Mouse (Mus musculus) kidney, adult 2 months (tissue): ENCODE data around the gene Zfp217. TPM values are rescaled to one million over a fixed set of nuclear protein-coding genes. Genes with fewer than 3 reads are reported as not detected.
"Not testable (repeated sequence)": the region's sequence is repeated elsewhere in the genome, so short reads cannot be mapped to it uniquely, and the experiment has no call there.

Experiments
- DNase-seq: peaks from one replicate; pipeline ENCODE4 v3.0.0; 2021
- H3K27ac ChIP-seq: fragments of 200-500 bp; 2 replicates; pipeline ENCODE4 v1.5.1; 2012; ENCODE audit warnings: low read depth, low read length, control low read depth, inconsistent platforms; ENCODE audit not compliant: insufficient read depth
- H3K27me3 ChIP-seq: fragments of 200-500 bp; replicated peaks from 2 replicates; pipeline ENCODE4 v1.6.1; 2012; ENCODE audit warnings: mild to moderate bottlenecking, moderate library complexity, low read length, inconsistent platforms; ENCODE audit not compliant: control insufficient read depth, insufficient read depth
- H3K36me3 ChIP-seq: fragments of 200-500 bp; 2 replicates; pipeline ENCODE4 v1.6.1; 2012; ENCODE audit warnings: mild to moderate bottlenecking, moderate library complexity, low read length, inconsistent platforms; ENCODE audit not compliant: control insufficient read depth, insufficient read depth
- H3K4me1 ChIP-seq: fragments of 200-500 bp; 2 replicates; pipeline ENCODE4 v1.6.1; 2011; ENCODE audit warnings: low read length; ENCODE audit not compliant: control insufficient read depth, insufficient read depth
- H3K4me3 ChIP-seq: fragments of 200-500 bp; 2 replicates; pipeline ENCODE4 v1.5.1; 2011; ENCODE audit warnings: mild to moderate bottlenecking, low read depth, low read length, control low read depth; ENCODE audit not compliant: insufficient read depth
- CTCF ChIP-seq: fragments of 200-500 bp; conservative IDR thresholded peaks from 2 replicates; pipeline ENCODE4 v1.5.1; 2011; ENCODE audit warnings: low read depth, mild to moderate bottlenecking, control low read depth, low read length, moderate library complexity, mixed read lengths; ENCODE audit not compliant: insufficient read depth, insufficient read length
- POLR2A ChIP-seq: fragments of 200-500 bp; IDR thresholded peaks from one replicate; pipeline ENCODE4 v1.6.1; 2011; ENCODE audit warnings: low read depth, low read length, control low read depth
- WGBS: fragments of 180-500 bp; shearing (Covaris S2); methylation state at CpG from one replicate; pipeline ENCODE4 v1.1.7; 2018; 5-methylcytosine and 5-hydroxymethylcytosine counted together
- polyA plus RNA-seq: library from polyadenylated mRNA; depleted of rRNA; stranded (reverse); fragments of >200 nt; gene quantifications from 2 replicates; pipeline ENCODE4 v1.2.3, GENCODE M21; 2012

Gene Zfp217
- polyA plus RNA-seq, 1 experiment, result 8.2 TPM

DNA sequence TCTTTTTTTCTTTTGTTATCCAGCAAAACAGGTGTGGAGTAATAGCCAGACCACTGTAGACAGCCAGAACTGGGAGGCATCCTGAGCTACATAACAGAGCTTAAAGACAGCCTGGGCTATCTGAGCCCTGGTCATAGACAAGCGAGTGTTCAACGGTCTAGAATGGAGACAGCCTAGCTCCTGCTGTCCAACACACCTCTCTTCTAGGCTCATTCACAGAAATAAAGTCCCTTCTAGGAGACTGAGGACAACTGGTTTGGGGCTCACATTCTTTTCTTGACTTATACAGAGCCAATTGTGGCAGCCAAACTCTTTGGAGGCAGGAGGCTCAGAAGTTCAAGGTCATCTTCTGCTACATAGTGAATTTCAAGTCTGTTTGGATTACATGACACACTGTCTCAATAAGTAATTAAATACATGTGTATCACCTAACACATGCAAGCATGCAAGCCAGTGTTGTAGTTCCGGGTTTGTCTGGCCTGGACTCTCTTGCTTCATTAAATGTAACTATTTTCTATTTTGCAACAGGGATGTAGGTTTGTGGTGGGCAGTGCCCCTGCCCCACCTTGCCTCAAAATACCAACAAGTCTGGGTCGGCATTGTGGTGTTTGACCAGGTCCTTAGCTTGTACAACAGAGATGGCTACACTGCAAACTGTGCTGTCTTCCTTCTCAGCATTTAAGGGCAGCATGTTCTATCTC is 37.4 kb upstream of the Zfp217 start:
- Histone ChIP-seq H3K4me3 (no peak overlapping the region), H3K27me3 (no peaks in the 10 kb centered on the region), H3K27ac (peak overlapping the region; percentile 31; the same call in 1 of the 2 replicates), H3K4me1 (peaks cover 3% of the 10 kb centered on the region; the same call in 1 of the 2 replicates), H3K36me3 (no peaks in the 10 kb centered on the region)
- TF ChIP-seq POLR2A, result no peak
- no peak for TF ChIP-seq CTCF
- DNase-seq, result no peak
- 62% methylated on average over 4 of the region's 4 CpGs for WGBS

DNA sequence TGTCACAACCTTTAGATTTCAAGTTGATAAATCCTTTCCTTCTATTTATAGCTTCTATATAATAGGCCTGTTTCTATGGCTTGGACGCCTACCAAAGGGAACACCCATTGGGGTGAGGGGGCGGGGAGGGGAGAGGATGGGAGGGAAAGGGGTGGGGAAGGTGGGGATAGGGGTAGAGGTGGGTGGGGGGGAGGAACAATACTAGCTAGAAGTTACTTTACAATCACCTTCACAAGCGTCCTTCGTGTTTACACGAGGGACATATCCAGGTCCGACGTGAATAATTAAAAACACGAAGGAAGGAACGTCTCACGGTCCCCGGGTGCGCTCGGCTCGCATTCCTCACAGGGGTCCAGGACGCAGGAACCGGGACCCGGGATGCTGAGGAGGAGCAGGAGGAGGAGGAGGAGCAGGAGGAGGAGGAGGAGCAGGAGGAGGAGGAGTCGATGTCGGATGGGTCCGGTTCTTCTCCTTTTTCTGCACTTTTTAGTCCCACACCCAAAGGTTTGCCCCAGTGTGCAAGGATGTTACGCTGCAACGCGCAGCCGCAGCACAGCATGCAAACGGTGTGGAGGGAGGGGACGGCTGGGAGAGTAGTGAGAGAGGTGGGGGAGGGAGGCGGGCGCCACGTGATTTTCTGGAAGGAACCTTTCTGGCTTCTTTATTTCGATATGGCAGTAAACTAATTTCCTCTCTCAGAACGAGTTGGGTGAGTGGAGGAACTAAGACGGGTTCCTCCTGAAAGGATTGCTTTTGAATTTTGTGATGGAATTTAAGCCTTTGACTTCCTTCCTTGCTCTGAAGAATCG is 36.5 kb upstream of the Zfp217 start:
- Histone ChIP-seq H3K4me1 (peaks cover 7% of the 10 kb centered on the region; the same call in 1 of the 2 replicates), H3K36me3 (no peaks in the 10 kb centered on the region), H3K4me3 (peak overlapping the region; percentile 56), H3K27me3 (no peaks in the 10 kb centered on the region), H3K27ac (peak overlapping the region; percentile 50; the same call in 1 of the 2 replicates)
- DNase-seq, result peak; percentile 85
- TF ChIP-seq POLR2A, result no peak
- no peak for TF ChIP-seq CTCF
- WGBS, result 1% methylated on average over 33 of the region's 33 CpGs

DNA sequence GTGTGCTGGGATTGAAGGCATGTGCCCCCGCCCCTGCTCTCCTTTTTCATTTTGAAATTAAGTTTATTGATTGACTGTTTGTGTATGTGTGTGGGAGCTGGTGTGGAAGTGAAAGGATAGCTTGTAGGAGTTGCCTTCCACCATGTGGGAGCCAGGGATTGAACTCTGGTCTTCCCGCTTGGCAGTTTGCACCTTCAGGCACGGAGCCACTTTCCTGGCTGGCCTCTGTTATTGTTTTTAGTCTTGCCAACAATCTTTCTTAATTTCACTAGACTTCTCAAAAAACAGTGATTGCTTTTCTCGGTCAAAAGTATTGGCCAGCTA is 35.9 kb upstream of the Zfp217 start:
- H3K27me3 ChIP-seq, result no peaks in the 10 kb centered on the region
- H3K4me3 ChIP-seq, result no peak overlapping the region
- H3K4me1 ChIP-seq, result peaks cover 7% of the 10 kb centered on the region; the same call in 1 of the 2 replicates
- TF ChIP-seq POLR2A (no peak), CTCF (no peak)
- H3K27ac ChIP-seq, result no peak overlapping the region
- H3K36me3 ChIP-seq, result no peaks in the 10 kb centered on the region
- DNase-seq, result peak; percentile 74
- WGBS, result 52% methylated on average over 4 of the region's 4 CpGs

DNA sequence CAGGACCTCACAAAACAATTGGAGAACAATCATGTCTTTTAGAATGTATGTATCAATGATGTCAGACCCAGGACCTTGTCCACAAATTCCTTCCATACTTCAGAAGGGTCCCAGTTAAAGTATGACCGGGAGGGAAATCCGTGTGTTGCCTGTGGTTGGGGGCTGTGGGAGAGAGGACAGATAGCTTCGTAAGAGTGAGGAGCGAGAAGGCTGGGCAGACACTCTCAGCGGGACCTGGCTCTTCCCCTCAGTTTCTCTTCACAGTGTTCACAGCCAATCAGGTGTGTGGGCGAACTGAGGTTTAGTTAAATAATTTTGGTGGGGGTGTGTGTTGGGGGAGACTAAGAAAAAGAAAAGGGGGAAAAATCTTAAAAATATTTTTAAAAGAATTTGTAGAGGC is 34.0 kb upstream of the Zfp217 start:
- WGBS, result 92% methylated on average over 6 of the region's 6 CpGs

DNA sequence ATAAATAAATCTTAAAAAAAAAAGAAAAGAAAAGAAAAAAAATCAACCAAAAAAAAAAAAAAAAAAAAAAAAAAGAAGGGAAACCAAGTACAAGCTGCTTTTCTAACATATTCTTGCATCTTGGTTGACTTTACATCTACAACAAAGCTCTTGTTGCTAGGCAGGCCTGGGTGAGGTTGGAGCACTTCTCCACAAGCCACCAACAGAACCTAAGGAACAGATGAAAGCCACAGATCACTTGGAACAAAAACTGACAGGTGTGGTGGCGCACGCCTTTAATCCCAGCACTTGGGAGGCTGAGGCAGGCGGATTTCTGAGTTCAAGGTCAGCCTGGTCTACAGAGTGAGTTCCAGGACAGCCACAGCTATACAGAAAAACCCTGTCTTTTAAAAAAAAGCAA is 32.9 kb upstream of the Zfp217 start:
- H3K4me1 ChIP-seq, result peaks cover 14% of the 10 kb centered on the region; the same call in 1 of the 2 replicates
- H3K36me3 ChIP-seq, DNase-seq, H3K4me3 ChIP-seq, H3K27me3 ChIP-seq, H3K27ac ChIP-seq: not testable (repeated sequence)
- WGBS, result 98% methylated on average over 3 of the region's 3 CpGs

More for the DNA sequence above, 34.0 kb upstream of the Zfp217 start:
- no peak for DNase-seq
- no peak overlapping the region for H3K4me3 ChIP-seq
- peaks cover 13% of the 10 kb centered on the region; the same call in 1 of the 2 replicates for H3K4me1 ChIP-seq
- no peak overlapping the region for H3K27ac ChIP-seq
- H3K36me3 ChIP-seq, result no peaks in the 10 kb centered on the region
- no peak for TF ChIP-seq POLR2A
- no peak for TF ChIP-seq CTCF
- no peaks in the 10 kb centered on the region for H3K27me3 ChIP-seq

DNA sequence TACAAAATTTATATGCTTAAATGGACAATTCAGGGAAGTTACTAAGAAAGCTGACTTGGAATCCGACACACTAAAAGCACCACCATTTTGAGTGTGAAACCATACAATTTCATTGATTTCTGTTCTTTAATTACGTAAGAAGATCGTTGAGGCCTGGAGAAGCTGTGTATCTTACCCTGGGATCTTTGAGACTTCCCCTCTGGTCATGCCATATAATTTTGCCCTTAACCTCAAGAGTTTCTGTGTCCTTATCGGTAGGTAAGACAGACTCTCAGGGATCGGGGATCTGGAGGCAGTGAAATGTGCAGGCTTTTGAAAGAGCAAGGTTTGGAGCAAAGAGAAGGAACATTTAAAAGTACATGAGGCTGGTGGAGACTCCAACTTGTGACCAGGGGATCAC is 31.4 kb upstream of the Zfp217 start:
- Histone ChIP-seq H3K27me3 (no peaks in the 10 kb centered on the region), H3K36me3 (no peaks in the 10 kb centered on the region), H3K27ac (no peak overlapping the region), H3K4me1 (peaks cover 19% of the 10 kb centered on the region), H3K4me3 (no peak overlapping the region)
- 83% methylated on average over 5 of the region's 5 CpGs for WGBS
- DNase-seq, result no peak
- TF ChIP-seq POLR2A (no peak), CTCF (no peak)

DNA sequence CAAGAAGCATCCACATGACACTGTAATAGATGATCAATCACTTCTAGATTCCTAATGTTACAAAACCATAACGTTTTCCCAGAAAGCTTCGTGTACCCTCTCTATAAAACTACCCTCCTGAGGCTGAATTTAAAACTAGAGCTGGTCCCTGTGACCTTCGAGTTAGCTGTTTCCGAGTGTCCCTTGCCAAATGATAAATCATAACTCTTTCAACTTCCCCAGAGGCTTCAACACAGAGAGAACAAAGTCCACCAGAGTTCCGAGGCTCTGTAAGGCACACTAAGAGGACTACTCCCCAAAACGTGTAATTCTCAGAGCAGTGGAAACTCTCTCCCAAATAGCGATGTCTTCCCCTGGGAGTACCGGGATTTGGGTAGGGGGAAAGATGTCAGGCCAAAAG is 29.4 kb upstream of the Zfp217 start:
- no peaks in the 10 kb centered on the region for H3K27me3 ChIP-seq
- H3K4me1 ChIP-seq, result peaks cover 29% of the 10 kb centered on the region
- H3K4me3 ChIP-seq, result no peak overlapping the region
- no peak for TF ChIP-seq CTCF
- no peak for TF ChIP-seq POLR2A
- no peak overlapping the region for H3K27ac ChIP-seq
- WGBS, result 23% methylated on average over 8 of the region's 8 CpGs
- H3K36me3 ChIP-seq, result no peaks in the 10 kb centered on the region
- peak; percentile 57 for DNase-seq
